Mouse (Mus musculus): ENCODE results near the gene Cdh5.
"Not testable (repeated sequence)": the region's sequence is repeated elsewhere in the genome, so short reads cannot be mapped to it uniquely, and the experiment has no call there.

The Cdh5 gene

GRCm38 (mm10) chr8:104090993-104091900 is 10.2 kb upstream of the Cdh5 start:
- not testable (repeated sequence) for DNase-seq (ENCODE audit: low spot score in 2 of 2)

GRCm38 (mm10) chr8:104093336-104093735 is 8.1 kb upstream of the Cdh5 start:
- DNase-seq (ENCODE audit: low spot score in 2 of 2) = no peak

- DNase-seq (ENCODE audit: low spot score in 2 of 2) = no peak
These were observed 5.8 kb upstream of the Cdh5 start for GRCm38 (mm10) chr8:104095595-104095994.

- no peak for DNase-seq (ENCODE audit: low spot score in 2 of 2)
These were observed 4.8 kb upstream of the Cdh5 start for GRCm38 (mm10) chr8:104096644-104097043.

GRCm38 (mm10) chr8:104098671-104099346 is 2.6 kb upstream of the Cdh5 start:
- no peak for DNase-seq (ENCODE audit: low spot score in 2 of 2)

- no peak for DNase-seq (ENCODE audit: low spot score in 2 of 2)
These were observed 1.9 kb upstream of the Cdh5 start for GRCm38 (mm10) chr8:104099347-104100099.

GRCm38 (mm10) chr8:104100724-104101123 is 701 bp upstream of the Cdh5 start:
- not testable (repeated sequence) for DNase-seq (ENCODE audit: low spot score in 2 of 2)

GRCm38 (mm10) chr8:104103462-104103861 is 2.0 kb downstream of the Cdh5 start:
- DNase-seq (ENCODE audit: low spot score in 2 of 2) = no peak

GRCm38 (mm10) chr8:104105768-104106167 is 4.3 kb downstream of the Cdh5 start:
- no peak for DNase-seq (ENCODE audit: low spot score in 2 of 2)

GRCm38 (mm10) chr8:104106276-104106946 is 5.0 kb downstream of the Cdh5 start:
- no peak for DNase-seq (ENCODE audit: low spot score in 2 of 2)

GRCm38 (mm10) chr8:104107111-104107510 is 5.7 kb downstream of the Cdh5 start:
- no peak for DNase-seq (ENCODE audit: low spot score in 2 of 2)

GRCm38 (mm10) chr8:104108048-104108447 is 6.6 kb downstream of the Cdh5 start:
- no peak for DNase-seq (ENCODE audit: low spot score in 2 of 2)

GRCm38 (mm10) chr8:104110498-104111134 is 9.2 kb downstream of the Cdh5 start:
- no peak for DNase-seq (ENCODE audit: low spot score in 2 of 2)

- no peak for DNase-seq (ENCODE audit: low spot score in 2 of 2)
These were observed 20.4 kb downstream of the Cdh5 start for GRCm38 (mm10) chr8:104121640-104122416.

- no peak for DNase-seq (ENCODE audit: low spot score in 2 of 2)
These were observed 21.7 kb downstream of the Cdh5 start for GRCm38 (mm10) chr8:104123080-104123657.

GRCm38 (mm10) chr8:104124534-104124933 is 23.1 kb downstream of the Cdh5 start:
- DNase-seq (ENCODE audit: low spot score in 2 of 2) = no peak

- peak in 1 of 2 experiments; percentile 37 for DNase-seq (ENCODE audit: low spot score in 2 of 2)
These were observed 25.9 kb downstream of the Cdh5 start for GRCm38 (mm10) chr8:104127160-104127883.

- DNase-seq (ENCODE audit: low spot score in 2 of 2) = no peak
These were observed 29.5 kb downstream of the Cdh5 start for GRCm38 (mm10) chr8:104130916-104131315.

GRCm38 (mm10) chr8:104131414-104131975 is 30.1 kb downstream of the Cdh5 start:
- DNase-seq (ENCODE audit: low spot score in 2 of 2) = no peak
